Mouse (Mus musculus) cortical plate, adult 2 months (tissue): ENCODE measurements around the gene Ap5s1.

ENCODE experiments used
- CTCF ChIP-seq: fragments of 200-500 bp; IDR thresholded peaks from 2 replicates; pipeline ENCODE4 v1.5.1; 2011; ENCODE audit warnings: mild to moderate bottlenecking, control low read depth, low read length; ENCODE audit not compliant: insufficient read depth; ENCODE audit errors: extremely low read depth
- POLR2A ChIP-seq: fragments of 200-500 bp; IDR thresholded peaks from 2 replicates; pipeline ENCODE4 v1.6.1; 2011; ENCODE audit warnings: mild to moderate bottlenecking, low read length, control low read depth; ENCODE audit not compliant: insufficient read depth; ENCODE audit errors: extremely low read depth

GRCm38 (mm10) chr2:131232558-131232957 lies 25.7 kb downstream of the Ap5s1 start:
- TF ChIP-seq POLR2A (no peak), CTCF (no peak)
